Mouse (Mus musculus) thymus, adult 18-20 months (tissue): ENCODE measurements around the gene Phlda3.

ENCODE experiments used
- DNase-seq, 2 experiments: peaks; one replicate each; pipeline ENCODE4 v3.0.0; 2022; ENCODE audit warnings: mixed read lengths in 2 of 2

The Phlda3 gene

DNA sequence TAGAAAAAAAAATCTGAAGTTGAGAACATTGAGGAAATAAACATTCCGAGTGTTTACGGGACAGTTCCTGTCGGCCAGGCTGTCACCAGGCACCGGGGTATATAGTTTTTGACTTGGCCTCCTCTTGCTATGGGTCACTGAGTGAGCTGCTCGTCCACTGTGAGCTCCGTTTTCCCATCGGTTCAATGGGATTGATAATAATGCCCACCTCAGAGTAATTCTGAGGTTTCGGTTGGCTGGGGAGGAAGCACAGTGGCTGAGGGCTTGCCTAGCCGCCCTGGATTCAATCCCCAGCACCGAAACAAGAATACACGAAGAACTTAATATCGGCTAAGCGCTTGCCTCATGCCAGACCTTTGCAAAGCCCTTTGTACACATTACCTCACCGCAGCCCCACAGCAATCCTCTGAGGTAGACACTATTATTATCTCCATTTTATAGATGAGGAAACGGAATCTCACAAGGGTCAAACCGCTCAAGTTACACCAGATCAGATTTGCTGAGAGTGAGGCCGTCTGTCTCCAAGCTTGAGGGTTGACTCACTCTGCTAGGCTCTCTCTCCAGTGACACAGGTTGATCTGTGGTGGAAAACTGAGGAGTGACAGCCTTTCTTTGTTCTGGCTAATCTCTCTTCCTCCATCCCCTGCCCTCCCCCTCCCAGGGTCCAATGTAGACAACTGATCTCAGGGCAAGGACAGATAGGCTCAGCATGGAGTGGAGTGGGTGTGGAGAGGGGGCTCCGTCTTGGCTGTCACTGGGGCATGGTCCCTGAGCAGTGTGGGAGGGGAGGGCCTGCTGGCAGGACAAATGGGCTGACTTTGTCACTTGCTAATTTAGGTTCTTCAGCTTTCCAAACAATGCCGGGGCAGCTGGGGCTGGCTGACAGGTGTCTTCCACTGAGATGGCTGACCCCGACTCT is 28.6 kb downstream of the Phlda3 start:
- DNase-seq, result no peak

DNA sequence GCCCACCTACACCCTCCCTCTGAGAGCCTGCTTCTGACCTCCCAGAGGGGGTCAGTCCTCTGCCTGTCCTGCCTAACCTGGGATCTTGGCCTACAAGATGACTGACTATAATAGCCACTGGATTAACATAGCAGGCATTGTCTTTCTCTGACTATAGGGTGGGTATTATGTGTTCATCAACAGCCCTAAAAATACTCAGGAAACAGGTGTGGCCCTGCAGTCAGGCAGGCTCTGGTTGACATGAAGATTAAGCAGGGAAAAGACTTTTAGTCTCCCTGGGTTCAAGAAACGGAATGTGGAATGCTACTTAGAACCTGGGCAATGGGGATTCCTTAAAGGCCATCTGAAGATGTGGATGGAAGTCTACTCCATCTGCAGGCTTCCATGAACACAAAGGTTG is 32.6 kb downstream of the Phlda3 start:
- no peak for DNase-seq

DNA sequence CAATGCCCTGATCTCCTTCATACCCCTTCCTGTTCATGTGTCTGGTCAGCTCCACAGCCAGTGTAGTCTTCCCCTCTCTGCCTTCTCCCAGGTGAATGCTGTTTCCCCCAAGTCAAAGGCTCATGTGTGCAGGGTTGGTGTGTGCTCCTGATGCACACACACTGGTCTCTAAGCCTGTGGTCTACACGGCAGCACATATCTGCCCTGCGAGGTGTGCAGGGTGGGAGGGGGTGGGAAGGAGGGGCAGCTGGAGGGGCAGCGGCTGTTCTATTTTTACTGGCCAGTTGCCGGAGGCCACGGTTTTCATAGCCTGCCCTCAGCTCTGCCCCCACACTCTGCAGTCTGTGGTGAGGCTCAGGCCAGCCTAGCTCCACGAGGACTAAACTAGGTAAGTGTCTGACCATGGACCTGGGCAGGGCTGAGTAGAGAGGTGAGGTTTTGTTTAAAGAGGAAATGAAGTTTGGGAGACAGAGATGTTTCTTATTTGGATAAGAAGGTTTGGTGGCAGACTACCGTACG is 33.2 kb downstream of the Phlda3 start:
- no peak for DNase-seq

DNA sequence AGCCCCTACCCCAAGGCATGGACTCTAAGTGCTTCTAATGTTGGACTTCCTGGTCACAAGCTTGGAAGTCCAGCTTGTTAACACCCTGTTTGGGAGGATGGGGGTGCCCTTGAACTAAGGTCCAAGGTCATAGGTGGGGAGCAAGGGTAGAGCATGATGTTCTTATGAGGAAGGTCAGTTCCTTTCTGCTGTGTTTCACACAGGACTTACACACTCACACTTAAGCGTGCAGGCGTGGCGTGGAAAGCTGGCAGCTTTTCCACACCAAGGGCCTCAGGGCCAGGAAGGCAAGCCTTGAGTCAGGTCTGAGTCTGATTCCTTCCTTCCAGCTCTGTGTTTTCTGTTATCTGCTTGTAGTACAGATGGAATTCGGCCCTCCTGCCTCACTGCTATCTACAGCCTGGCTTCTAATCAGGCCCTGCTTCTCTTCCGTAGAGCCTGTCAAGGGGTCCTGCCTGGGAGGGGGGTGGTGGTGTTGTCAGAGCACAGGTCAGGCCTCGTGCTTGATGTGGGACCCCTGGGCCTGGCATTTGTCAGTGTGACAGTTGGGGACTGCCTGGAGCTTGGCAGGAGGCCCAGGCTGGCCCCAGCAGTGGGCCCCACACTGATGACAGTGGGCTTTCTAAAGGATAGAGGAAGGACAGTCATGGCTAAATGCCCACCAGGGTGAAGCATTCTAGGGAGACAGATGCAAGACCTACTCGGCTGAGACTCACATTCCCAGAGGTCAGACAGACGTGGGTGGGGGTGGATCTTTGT is 34.5 kb downstream of the Phlda3 start:
- DNase-seq, result no peak

DNA sequence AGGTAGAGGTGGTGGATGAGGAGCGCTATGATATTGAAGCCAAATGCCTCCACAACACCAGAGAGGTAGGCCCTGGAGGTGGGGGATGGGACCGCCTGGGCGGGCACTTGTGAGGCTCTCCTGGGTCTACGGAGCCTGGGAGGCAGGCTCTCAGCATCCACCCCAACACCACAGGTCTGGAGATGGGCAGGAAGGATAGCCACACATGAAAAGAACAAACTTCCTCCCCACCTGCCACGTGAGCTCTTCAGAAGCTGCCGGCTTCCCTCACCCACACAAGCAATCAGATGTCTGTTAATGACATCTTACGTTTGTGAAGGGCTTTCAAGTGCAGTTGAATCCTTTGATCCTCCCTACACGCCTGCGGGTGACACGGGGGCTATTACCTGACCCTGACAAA is 41.6 kb downstream of the Phlda3 start:
- DNase-seq, result peak in 1 of 2 experiments; percentile 59

DNA sequence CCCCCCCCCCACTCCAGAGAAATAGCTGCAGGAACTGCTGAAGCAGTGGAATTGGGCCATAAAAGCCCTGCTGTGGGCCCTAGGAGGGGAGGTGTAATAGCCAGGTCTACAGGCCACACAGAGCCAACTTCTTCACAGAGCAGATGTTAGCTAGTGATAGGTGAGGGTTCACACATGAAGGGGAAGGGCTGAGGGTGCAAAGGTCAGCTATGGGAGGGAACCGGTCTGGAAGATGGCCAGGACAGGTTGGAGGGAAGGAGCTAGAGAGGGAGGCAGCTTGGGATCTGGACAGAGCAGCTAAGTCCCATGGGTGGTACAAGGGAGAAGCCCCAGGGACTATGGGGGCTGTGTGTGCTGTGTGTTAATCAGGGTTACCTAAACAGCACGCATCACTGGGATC is 44.3 kb downstream of the Phlda3 start:
- DNase-seq, result no peak

DNA sequence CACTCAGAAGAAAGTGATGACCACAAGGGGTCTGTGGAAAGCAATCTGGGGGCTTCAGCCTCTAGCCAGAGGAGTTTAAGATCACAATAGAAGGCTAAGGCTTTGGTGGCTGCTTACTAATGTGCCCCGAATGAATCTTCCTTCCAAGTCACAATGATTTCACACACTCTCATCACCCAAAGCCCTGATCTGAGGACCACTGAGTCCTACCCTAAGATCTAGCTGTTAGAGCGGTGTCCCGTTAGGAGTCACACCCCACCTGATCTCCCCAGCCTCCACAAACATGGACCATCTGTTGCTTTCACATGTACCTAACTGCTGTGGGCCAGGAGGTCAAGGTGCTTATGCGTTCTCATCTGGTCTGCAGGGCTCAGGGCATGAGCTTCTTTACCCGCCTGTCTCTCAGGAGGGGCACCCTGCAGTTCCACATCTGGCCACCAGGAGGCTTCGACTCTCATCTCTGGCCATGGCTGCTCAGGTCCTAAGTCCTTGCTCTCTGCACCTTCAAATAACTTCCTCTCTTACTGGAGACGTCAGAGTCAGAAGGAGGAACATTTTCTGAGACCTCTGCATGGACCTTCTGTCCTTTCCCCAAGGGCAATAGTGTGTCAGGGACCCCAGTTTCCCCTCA is 45.2 kb downstream of the Phlda3 start:
- DNase-seq, result peak; percentile 68 to 69

DNA sequence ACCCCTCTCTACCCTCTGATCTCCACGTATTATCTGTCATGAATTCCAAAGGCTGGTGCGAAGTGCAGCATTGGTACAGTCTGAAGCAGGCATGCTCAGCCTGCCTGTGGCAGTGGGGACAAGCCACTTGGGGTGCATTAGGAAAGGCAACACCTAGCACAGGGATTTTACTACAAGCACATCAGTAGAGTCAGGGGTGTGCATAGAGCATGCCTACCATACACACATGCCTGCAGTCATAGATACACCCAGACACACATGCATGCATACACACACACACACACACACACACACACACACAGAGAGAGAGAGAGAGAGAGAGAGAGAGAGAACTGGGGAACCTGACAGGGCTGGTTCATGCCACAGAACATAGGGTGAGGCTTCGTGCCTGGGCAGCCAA is 46.3 kb downstream of the Phlda3 start:
- DNase-seq, result no peak

DNA sequence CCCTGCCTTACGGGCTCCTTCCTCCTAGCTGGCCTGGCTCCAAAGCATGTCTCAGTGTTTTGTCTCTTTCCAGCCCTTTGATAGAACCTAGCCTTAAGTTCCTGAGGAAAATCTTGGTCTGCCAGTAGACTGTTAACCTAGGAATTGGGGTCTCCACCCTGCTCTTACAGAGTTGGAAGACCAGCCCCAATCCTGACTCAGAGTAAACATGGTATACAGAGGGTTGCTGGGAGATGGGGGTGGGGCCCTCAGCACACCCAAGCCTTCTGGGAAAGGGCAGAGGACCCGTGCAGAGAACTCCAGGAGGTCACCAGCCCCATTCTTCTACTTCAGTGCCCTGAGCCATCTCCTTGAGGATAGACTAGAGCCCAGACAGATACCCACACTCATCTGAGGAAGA is 46.7 kb downstream of the Phlda3 start:
- no peak for DNase-seq

DNA sequence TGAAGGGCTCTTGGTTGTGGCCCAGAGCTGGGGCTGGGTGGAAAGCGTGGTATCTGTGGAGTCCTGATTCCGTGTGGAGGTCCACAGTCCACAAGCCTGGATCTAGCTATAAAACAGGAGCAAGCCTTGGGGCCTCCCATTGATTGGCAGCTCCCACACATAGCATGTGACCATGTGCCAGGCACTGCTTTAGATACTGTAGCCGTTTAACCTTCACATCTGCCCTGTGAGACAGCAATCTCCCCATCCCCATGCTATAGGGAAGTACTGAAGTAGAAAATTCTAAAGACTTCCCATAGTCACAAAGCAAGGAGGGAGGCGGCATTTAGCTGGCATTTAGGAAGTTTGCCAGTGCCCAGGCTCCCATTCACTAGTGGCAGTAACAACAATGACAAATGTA is 47.2 kb downstream of the Phlda3 start:
- no peak for DNase-seq

DNA sequence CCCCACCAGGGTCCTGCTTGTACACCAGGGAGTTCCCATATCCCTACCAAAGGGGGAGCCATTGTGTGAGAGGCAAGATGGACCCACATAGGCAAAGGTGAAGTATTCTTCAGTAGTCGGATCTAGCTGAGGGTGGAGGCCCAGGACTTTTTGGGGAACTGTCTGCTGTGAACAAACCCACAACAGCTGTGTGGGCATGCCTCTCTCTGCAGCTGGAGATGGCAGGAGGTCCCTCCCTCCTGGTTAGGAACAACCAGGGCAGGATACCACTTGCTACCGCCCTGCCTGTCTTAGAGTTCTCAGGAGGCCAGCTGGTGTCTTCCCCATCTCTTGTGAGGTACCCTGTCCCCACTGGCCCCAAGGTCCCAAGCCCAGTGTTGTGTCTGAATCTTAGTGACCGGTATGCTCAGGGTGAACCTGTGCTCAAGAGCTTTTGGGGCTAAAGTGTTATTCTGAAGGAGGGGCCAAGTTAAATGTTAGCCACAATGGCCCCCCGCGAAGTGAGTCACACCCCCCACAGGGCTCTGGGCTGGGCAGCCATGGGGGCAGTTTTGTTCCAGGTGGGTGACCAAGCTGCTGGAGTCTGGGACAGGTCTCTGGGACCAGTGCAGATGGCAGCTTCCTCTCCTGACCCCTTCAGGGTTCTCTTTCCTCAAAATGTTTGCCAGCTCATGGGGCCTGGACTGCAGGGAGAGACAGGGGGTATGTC is 47.9 kb downstream of the Phlda3 start:
- DNase-seq, result peak; percentile 41 to 44

DNA sequence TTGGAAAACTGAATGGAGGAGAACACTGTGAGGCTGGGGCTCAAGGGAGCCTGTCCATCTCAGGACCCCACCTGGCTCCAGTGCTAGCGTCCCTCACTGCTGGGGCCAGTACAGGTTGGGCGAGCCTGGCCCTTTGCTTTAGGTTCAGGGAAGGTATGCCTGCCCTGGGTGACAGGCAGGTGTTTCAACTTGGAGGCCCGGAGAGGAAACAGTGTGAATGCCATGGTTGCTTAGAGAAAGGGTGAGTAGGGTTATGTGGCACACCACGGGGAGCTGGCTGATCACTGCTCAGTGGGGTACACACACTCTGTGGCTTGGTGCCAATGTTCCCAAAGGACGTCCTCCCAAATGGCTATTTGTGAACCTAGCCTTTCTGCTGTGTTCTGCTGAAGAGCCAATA is 48.6 kb downstream of the Phlda3 start:
- no peak for DNase-seq

DNA sequence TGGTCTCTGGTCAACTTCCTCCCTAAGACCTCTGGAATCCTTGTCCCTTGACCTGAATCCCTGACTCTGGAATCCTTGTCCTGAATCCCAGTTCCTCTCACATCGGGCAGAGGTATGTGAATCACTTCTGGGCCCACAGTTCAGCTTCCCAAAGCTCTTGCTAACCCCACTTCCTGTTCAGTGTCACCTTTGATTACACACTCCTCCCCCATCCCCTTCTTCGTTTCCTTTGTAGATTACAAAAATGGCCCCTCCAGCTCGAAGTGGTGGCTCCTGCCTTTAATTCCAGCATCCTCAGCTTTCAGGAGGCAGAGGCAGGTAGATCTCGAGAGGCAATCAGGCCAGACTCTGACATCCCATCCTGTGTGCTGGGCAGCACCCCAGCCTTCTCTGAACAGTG is 51.7 kb downstream of the Phlda3 start:
- DNase-seq, result no peak

DNA sequence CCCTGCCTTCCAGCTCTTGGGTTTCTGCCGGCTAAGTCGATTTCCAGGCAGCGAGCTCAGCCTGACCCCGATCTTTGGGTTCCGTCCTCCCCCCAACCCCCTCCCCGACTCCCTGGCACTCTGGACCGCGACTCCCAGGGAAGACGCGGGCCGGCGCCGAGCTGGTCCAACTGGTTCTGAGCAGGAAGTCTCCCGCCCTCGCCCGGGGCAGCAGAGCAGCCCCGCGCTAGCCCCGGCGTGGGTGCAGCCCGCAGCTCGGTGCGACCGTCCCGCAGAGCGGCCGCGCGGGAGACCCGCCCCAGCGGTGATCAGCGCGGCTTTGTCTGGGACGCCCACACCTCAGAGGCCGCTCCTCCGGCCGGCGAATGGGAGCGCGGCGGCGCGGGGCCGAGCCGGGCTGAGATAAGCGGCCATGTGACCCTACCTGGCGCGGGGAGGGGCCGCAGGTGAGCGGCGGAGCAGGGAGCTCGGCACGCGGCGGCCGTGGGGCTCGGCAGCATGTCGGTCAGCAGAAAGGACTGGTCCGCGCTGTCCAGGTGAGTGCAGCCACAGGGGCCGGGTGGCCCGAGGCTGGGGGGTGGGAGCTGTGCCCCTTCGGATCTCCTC is 52.7 kb downstream of the Phlda3 start, which contains the start of gene Lad1:
TSS of gene Lad1 (plus strand) at position 118 of the 606 bp plus-strand sequence.
- no peak for DNase-seq
